Mouse (Mus musculus) E14TG2a.4 (cell line): Measurements from ENCODE around the gene Smg9.

Experiments used
- CTCF ChIP-seq: conservative IDR thresholded peaks from 2 replicates; pipeline ENCODE4 v1.5.1; 2014; ENCODE audit warnings: low read length
- POU5F1 ChIP-seq: IDR thresholded peaks from 2 replicates; pipeline ENCODE4 v1.6.1; 2014; ENCODE audit warnings: low read length, borderline replicate concordance

- TF ChIP-seq CTCF (no peak), POU5F1 (no peak)
These were observed 7.7 kb upstream of the Smg9 start for GRCm38 (mm10) chr7:24391687-24392086.
